Mouse (Mus musculus): Measurements from ENCODE around the gene Ptp4a2. TPM values are rescaled to one million over a fixed set of nuclear protein-coding genes. Genes with fewer than 3 reads are reported as not detected.
A peak's percentile ranks its signal among the peaks of the same experiment; 100 is the strongest.

The Ptp4a2 gene
- total and polyA plus RNA-seq, 3 experiments, result 118 to 619 (median 119) TPM

DNA sequence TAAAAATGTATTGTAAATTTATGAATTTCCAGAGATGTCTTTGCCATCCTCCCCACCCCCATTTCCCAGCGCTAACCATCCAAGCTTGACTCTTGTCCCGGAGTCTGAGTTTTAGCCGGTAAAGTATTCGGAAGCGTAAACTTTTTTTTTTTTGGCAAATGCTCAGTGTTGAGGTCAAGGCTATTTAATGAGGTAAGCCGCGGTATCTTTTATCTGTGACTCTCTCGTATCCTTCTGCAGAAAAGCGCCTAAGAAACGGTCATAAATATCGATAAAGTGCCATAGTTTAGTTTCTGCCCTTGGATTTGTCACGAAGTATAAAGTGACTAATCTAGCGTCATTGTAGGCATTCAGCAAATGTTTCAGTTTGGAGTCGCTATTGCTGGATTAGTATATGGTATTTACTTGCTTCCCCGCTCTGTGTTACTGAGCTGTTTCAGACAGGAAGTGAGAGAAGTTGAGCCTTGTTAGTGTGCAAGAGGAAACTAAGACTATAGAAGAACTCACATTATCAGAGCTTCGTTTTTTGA, 10.1 kb downstream of the Ptp4a2 start:
- Histone ChIP-seq H3K79me2 (ENCODE audit: control insufficient read depth, insufficient read depth, low read length, poor library complexity) (peaks cover 59% of the 10 kb centered on the region), H3K9me3 (replicated peaks; ENCODE audit: insufficient read depth, low read length) (no peaks in the 10 kb centered on the region), H3K27me3 (ENCODE audit: control insufficient read depth in 1 of 2, insufficient read depth in 2 of 2, low read length in 2 of 2) (no peaks in the 10 kb centered on the region), H3K9ac (ENCODE audit: control insufficient read depth, low read depth, low read length, poor library complexity, severe bottlenecking) (peak overlapping the region; percentile 99), H3K4me1 (ENCODE audit: control insufficient read depth in 1 of 2, insufficient read depth in 2 of 2, low read length in 2 of 2) (peaks cover 28 to 34% of the 10 kb centered on the region in 2 experiments), H3K36me3 (ENCODE audit: control insufficient read depth in 1 of 2, insufficient read depth in 2 of 2, low read length in 2 of 2) (peaks cover 2 to 51% of the 10 kb centered on the region in 2 experiments; a peak in 3 of 4 replicates), H3K27ac (ENCODE audit: control insufficient read depth, low read depth, low read length) (peak overlapping the region; percentile 90), H3K4me3 (ENCODE audit: control insufficient read depth in 1 of 2, insufficient read depth in 1 of 2, low read depth in 2 of 2, low read length in 2 of 2) (peak overlapping the region; percentile 91 to 96)
- TF ChIP-seq CHD1 (IDR thresholded peaks at IDR 0.05; ENCODE audit: low read depth, low read length), result peak; percentile 94
- no peak for TF ChIP-seq CHD2 (IDR thresholded peaks at IDR 0.05; ENCODE audit: low read length)
- TF ChIP-seq ZMIZ1 (IDR thresholded peaks at IDR 0.05; ENCODE audit: low read depth, low read length), result no peak
- TF ChIP-seq MYC (IDR thresholded peaks at IDR 0.05; ENCODE audit: low read depth, low read length), result 0 out of 2 replicates have a peak, but pooled peaks have one; percentile 22
- no peak; the same call in 1 of the 2 replicates for TF ChIP-seq UBTF (IDR thresholded peaks at IDR 0.05; ENCODE audit: borderline replicate concordance, insufficient read depth, low read depth, low read length)
- peak; percentile 34; the same call in 1 of the 2 replicates for TF ChIP-seq KAT2A (conservative IDR thresholded peaks at IDR 0.05; ENCODE audit: low read depth, low read length)
- peak; percentile 37; the same call in 1 of the 2 replicates for TF ChIP-seq MAFK (IDR thresholded peaks at IDR 0.05; ENCODE audit: borderline replicate concordance, low read depth, low read length)
- TF ChIP-seq EP300 (IDR thresholded peaks at IDR 0.05; ENCODE audit: low read depth in 1 of 2, low read length in 2 of 2), result peak; percentile 37 to 62; a peak in 3 of 4 replicates
- peak; percentile 64; the same call in 1 of the 2 replicates for TF ChIP-seq E2F4 (IDR thresholded peaks at IDR 0.05; ENCODE audit: borderline replicate concordance, low read depth, low read length)
- TF ChIP-seq GABPA (IDR thresholded peaks at IDR 0.05; ENCODE audit: low read depth, low read length), result no peak
- no peak for TF ChIP-seq RAD21 (IDR thresholded peaks at IDR 0.05; ENCODE audit: low read depth, low read length)
- TF ChIP-seq TAL1 (IDR thresholded peaks at IDR 0.05; ENCODE audit: low read length), result no peak
- peak; percentile 82 for TF ChIP-seq MXI1 (IDR thresholded peaks at IDR 0.05; ENCODE audit: low read depth, low read length)
- peak; percentile 34; the same call in 1 of the 2 replicates for TF ChIP-seq NELFE (IDR thresholded peaks at IDR 0.05; ENCODE audit: low read depth, low read length)
- peak; percentile 93 for TF ChIP-seq ZNF384 (IDR thresholded peaks at IDR 0.05; ENCODE audit: low read depth, low read length)
- TF ChIP-seq USF1 (IDR thresholded peaks at IDR 0.05; ENCODE audit: low read depth, low read length), result no peak
- peak; percentile 60 for TF ChIP-seq HCFC1 (IDR thresholded peaks at IDR 0.05; ENCODE audit: low read depth, low read length)
- TF ChIP-seq MEF2A (IDR thresholded peaks at IDR 0.05; ENCODE audit: extremely low read depth, insufficient replicate concordance, low read depth, low read length, poor library complexity, severe bottlenecking), result no peak
- no peak for TF ChIP-seq USF2 (IDR thresholded peaks at IDR 0.05; ENCODE audit: borderline replicate concordance in 1 of 2, insufficient read depth in 1 of 2, low read depth in 1 of 2, low read length in 2 of 2)
- no peak; a peak in 1 of 4 replicates for TF ChIP-seq POLR2A (IDR thresholded peaks at IDR 0.05; ENCODE audit: control insufficient read depth in 1 of 2, insufficient read depth in 1 of 2, low read depth in 1 of 2, low read length in 2 of 2, poor library complexity in 1 of 2)
- no peak for TF ChIP-seq SMC3 (IDR thresholded peaks at IDR 0.05; ENCODE audit: low read depth, low read length)
- peak; percentile 63 for TF ChIP-seq RCOR1 (IDR thresholded peaks at IDR 0.05; ENCODE audit: low read depth, low read length)
- TF ChIP-seq POLR2AphosphoS2 (IDR thresholded peaks at IDR 0.05; ENCODE audit: low read length), result peak; percentile 52; the same call in 1 of the 2 replicates
- TF ChIP-seq TBP (IDR thresholded peaks at IDR 0.05; ENCODE audit: low read depth, low read length), result peak; percentile 9; the same call in 1 of the 2 replicates
- TF ChIP-seq ZC3H11A (IDR thresholded peaks at IDR 0.05; ENCODE audit: low read depth, low read length), result no peak
- TF ChIP-seq SIN3A (IDR thresholded peaks at IDR 0.05; ENCODE audit: low read length), result peak; percentile 88
- TF ChIP-seq MYB (IDR thresholded peaks at IDR 0.05; ENCODE audit: low read depth, low read length), result 0 out of 2 replicates have a peak, but pooled peaks have one; percentile 30
- peak; percentile 42; the same call in 1 of the 2 replicates for TF ChIP-seq GATA1 (IDR thresholded peaks at IDR 0.05; ENCODE audit: low read depth, low read length)
- TF ChIP-seq TCF12 (IDR thresholded peaks at IDR 0.05; ENCODE audit: low read depth, low read length), result peak; percentile 44; the same call in 1 of the 2 replicates
- no peak; the same call in 1 of the 2 replicates for TF ChIP-seq MAZ (IDR thresholded peaks at IDR 0.05; ENCODE audit: low read depth, low read length)
- peak; percentile 57 for TF ChIP-seq MAX (IDR thresholded peaks at IDR 0.05; ENCODE audit: low read length)
- no peak for TF ChIP-seq POLR2AphosphoS5 (IDR thresholded peaks at IDR 0.05; ENCODE audit: borderline replicate concordance, low read depth, low read length)
- no peak; the same call in 1 of the 2 replicates for TF ChIP-seq ELF1 (IDR thresholded peaks at IDR 0.05; ENCODE audit: low read depth, low read length)
- TF ChIP-seq ETS1 (IDR thresholded peaks at IDR 0.05; ENCODE audit: low read depth, low read length), result peak; percentile 73
- peak; percentile 88 for DNase-seq (ENCODE audit: low read depth, low spot score)
